Comparison of ENCODE assay signal across 8 mouse cellular contexts in genomic region chr2:25469969-25470368, GRCm38 (mm10). TPM values are rescaled to one million over a fixed set of nuclear protein-coding genes. Genes with fewer than 3 reads are reported as not detected.
DNase-seq lines count a peak whose midpoint lies in the region; ATAC-seq and TF ChIP-seq lines count a peak whose summit lies in the region.

Gene Ptgds (minus strand): TSS chr2:25470046.

- 68% methylated on average over 6 of the region's 6 CpGs for WGBS in hindbrain, embryonic 12.5 days
- 62% methylated on average over 6 of the region's 6 CpGs for WGBS in hindbrain, embryonic 10.5 days
- 53% methylated on average over 6 of the region's 6 CpGs for WGBS in limb, embryonic 10.5 days

- no peak within 1 kb of the TSS for H3K4me2 ChIP-seq in hindbrain, embryonic 12.5 days (replicated peaks)

- no peaks in the 10 kb centered on the region for H3K36me3 ChIP-seq in hindbrain, embryonic 12.5 days
- H3K36me3 ChIP-seq in hindbrain, embryonic 10.5 days, result no peaks in the 10 kb centered on the region
- H3K36me3 ChIP-seq in limb, embryonic 10.5 days, result no peaks in the 10 kb centered on the region

- H3K27me3 ChIP-seq in hindbrain, embryonic 12.5 days, result 0 out of 2 replicates have a peak, but pooled peaks cover 7% of the 10 kb centered on the region
- H3K27me3 ChIP-seq in hindbrain, embryonic 10.5 days (ENCODE audit: insufficient read depth, poor library complexity, severe bottlenecking), result no peaks in the 10 kb centered on the region; the same call in 1 of the 2 replicates
- no peaks in the 10 kb centered on the region for H3K27me3 ChIP-seq in limb, embryonic 10.5 days (ENCODE audit: low read depth, poor library complexity, severe bottlenecking)

- no peak for ATAC-seq in hindbrain, embryonic 12.5 days (ENCODE audit: low FRiP score)
- ATAC-seq in megakaryocyte-erythroid progenitor cell, adult 5-6 weeks (replicated peaks; ENCODE audit: low FRiP score, low TSS enrichment, poor library complexity, severe bottlenecking), result no peak

- no peak within 1 kb of the TSS for H3K4me3 ChIP-seq in hindbrain, embryonic 12.5 days
- H3K4me3 ChIP-seq in hindbrain, embryonic 10.5 days, result no peak within 1 kb of the TSS
- no peak within 1 kb of the TSS for H3K4me3 ChIP-seq in limb, embryonic 10.5 days

- H3K9ac ChIP-seq in hindbrain, embryonic 12.5 days, result no peak within 1 kb of the TSS

- no peaks in the 10 kb centered on the region for H3K9me3 ChIP-seq in hindbrain, embryonic 12.5 days (replicated peaks)
- H3K9me3 ChIP-seq in hindbrain, embryonic 10.5 days, result no peaks in the 10 kb centered on the region
- H3K9me3 ChIP-seq in limb, embryonic 10.5 days (replicated peaks), result no peaks in the 10 kb centered on the region

- 0 out of 2 replicates have a peak within 1 kb of the TSS, but pooled peaks have one; percentile 4 for H3K27ac ChIP-seq in hindbrain, embryonic 12.5 days
- H3K27ac ChIP-seq in hindbrain, embryonic 10.5 days, result no peak within 1 kb of the TSS
- H3K27ac ChIP-seq in limb, embryonic 10.5 days, result no peak within 1 kb of the TSS

- no peak for TF ChIP-seq CTCF in brain, embryonic 14.5 days (IDR thresholded peaks at IDR 0.05; ENCODE audit: borderline replicate concordance, extremely low read depth, insufficient read depth, insufficient read length)

- no peak for DNase-seq in hindbrain, embryonic 10.5 days (ENCODE audit: low spot score)
- no peak for DNase-seq in brain, embryonic 14.5 days (ENCODE audit: low read depth)
- no peak for DNase-seq in gonadal fat pad, adult 2 months (ENCODE audit: low read depth)
- DNase-seq in layer of hippocampus, postnatal 36 days, result no peak
- no peak for DNase-seq in limb, embryonic 10.5 days (ENCODE audit: low spot score)
- DNase-seq in urinary bladder, postnatal 10 days (ENCODE audit: low spot score), result no peak

- no peak for TF ChIP-seq POLR2A in brain, embryonic 14.5 days (IDR thresholded peaks at IDR 0.05; ENCODE audit: borderline replicate concordance, extremely low read depth, insufficient read depth, insufficient read length, poor library complexity, severe bottlenecking)

- H3K4me1 ChIP-seq in hindbrain, embryonic 12.5 days, result peaks cover 13% of the 10 kb centered on the region
- peaks cover 33% of the 10 kb centered on the region for H3K4me1 ChIP-seq in hindbrain, embryonic 10.5 days (replicated peaks)
- H3K4me1 ChIP-seq in limb, embryonic 10.5 days, result peaks cover 10% of the 10 kb centered on the region

RNA-seq across cellular contexts. Expression of gene Ptgds, which starts in this region (rescaled TPM):
- 2.8 and 3.0 TPM in 2 replicates for polyA plus RNA-seq in hindbrain, embryonic 12.5 days (2016; fragmentation: Nextera tagmentation; extraction: Ambion mirVana)
- 0.49 and 1.7 TPM in 2 replicates for polyA plus RNA-seq in hindbrain, embryonic 10.5 days (2016; fragmentation: Nextera tagmentation; extraction: Ambion mirVana)
- polyA plus RNA-seq in brain, embryonic 14.5 days (2012; rRNA removed), result 60.4 and 73.5 TPM in 2 replicates
- polyA plus RNA-seq in gonadal fat pad, adult 2 months (2012; rRNA removed), result 1,300 and 1,863 TPM in 2 replicates
- 100 to 1,000 TPM; 435 to 800 TPM for total RNA-seq in layer of hippocampus, postnatal 36 days (2021)
- not detected in 2 replicates for polyA plus RNA-seq in limb, embryonic 10.5 days (2016; fragmentation: Nextera tagmentation; extraction: Ambion mirVana)
- not detected in 2 replicates for total RNA-seq in megakaryocyte-erythroid progenitor cell, adult 5-6 weeks (2014; fragmentation: Nextera tagmentation)
- total RNA-seq in megakaryocyte-erythroid progenitor cell, adult 5-6 weeks (2017), result not detected in 2 replicates

Comparison
In these comparisons a context has a peak if more than half of its experiments do, and no peak if none do; other contexts are left out.
1. RNA of gene Ptgds (total RNA-seq): 435 to 800 TPM in layer of hippocampus, postnatal 36 days; not detected in megakaryocyte-erythroid progenitor cell, adult 5-6 weeks; every median in the first group is over 100 times any median in the second.
2. RNA of gene Ptgds (polyA plus RNA-seq): 1,300 to 1,863 TPM in gonadal fat pad, adult 2 months; 60.4 to 73.5 TPM in brain, embryonic 14.5 days, 2.8 to 3.0 TPM in hindbrain, embryonic 12.5 days, 0.49 to 1.7 TPM in hindbrain, embryonic 10.5 days and not detected in limb, embryonic 10.5 days; every median in the first group is over 10 times any median in the second.